Mouse (Mus musculus) CD4-positive helper T cell, adult 2 months (primary cell): Measurements from ENCODE around the gene Tmem8b.

Experiments used
- DNase-seq: peaks from one replicate; pipeline ENCODE4 v3.0.0-alpha.2; 2012; ENCODE audit warnings: low read depth, missing footprints, low spot score

Tmem8b gene

GRCm38 (mm10) chr4:43713652-43714219 is 45.0 kb downstream of the Tmem8b start:
- DNase-seq: no peak

DNA sequence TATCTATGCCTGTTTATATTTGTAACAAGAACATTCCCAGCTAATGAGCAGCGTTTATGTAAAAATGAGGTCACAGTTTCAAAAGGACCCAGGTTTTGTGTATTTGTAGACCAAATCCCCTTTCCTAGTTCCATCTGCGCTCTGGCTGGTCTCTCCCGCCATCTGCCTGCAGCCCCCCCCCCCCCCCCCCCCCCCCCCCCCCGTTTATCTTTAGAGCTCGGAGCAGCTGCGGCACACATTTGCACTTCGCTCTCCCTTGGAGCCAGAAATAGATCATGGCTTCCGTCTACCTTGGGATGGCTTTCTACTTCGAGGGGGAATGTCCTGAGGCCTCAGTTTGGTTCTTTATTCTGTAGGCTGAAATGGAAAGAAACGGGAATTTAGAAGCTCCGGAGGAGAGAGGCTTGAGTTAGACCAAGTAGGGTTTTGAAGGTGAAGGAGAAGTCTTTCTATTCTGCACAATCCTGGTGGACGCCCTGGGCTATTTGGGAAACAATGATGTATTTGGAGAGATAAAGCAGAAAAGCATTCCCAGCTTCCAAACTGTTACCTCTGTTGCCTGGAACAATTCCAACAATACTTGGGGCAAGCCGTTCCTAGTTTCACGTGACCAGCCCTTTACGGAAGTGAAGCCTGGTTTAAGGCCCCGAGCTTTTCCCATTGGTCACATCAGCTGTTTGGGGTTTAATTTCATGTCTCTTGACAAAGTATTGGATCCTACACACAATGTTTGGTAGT is 51.9 kb downstream of the Tmem8b start:
- no peak for DNase-seq

GRCm38 (mm10) chr4:43722191-43722590 is 53.4 kb downstream of the Tmem8b start:
- DNase-seq: no peak

DNA sequence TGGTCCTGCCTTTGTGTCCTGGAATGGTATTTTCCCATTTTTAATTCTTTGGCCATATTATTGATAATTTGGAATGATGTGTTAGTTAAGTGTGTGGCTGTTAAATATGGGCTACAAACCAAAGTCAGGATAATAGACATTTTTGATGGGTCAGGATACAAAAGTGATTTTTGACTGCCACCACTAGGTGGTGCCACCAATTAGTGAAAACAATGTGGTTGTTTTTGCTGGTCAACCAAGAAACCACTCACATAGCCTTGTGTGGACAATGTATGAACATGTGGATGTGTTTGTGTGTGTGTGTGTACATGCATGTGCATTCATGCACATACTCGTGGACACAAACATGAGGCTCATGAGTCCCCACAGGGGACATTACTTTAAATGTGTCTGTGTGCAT is 56.0 kb downstream of the Tmem8b start:
- peak; percentile 21 for DNase-seq

DNA sequence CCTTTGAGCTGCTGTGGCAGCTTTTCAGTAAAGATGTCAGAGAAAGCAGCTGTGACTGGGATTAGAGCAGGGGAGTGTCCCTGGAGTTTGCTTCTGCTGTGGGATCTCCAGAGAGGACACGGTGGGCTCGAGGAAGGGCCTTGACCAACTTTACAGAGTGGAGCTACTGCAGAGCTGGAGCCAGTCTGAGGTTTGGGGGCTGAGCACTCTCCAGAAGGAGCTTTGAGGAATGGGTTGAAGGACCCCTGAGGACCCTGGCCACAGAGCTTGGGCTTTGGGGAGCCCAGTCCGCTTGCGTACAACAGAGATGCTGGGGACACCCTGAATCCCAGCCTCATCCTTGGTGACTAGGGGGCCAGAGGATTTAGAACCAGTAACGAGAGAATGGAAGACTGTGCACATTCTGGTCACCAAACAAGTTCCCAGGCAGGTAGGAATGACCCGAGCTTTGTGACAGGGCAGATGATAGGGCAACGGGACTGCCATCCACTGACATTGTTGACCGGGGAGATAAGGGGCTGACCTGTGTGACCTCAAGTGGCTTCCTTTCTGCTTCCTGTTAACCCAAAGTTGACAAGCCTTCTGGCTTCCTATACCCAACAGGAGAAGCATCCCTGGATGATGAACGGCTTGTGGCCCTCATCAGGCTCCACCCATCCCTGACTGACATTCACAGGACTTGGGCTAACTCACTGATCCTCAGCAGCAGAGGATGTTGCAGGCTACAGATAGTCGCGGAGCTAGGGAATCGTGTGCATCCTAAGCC is 57.6 kb downstream of the Tmem8b start:
- DNase-seq: no peak

DNA sequence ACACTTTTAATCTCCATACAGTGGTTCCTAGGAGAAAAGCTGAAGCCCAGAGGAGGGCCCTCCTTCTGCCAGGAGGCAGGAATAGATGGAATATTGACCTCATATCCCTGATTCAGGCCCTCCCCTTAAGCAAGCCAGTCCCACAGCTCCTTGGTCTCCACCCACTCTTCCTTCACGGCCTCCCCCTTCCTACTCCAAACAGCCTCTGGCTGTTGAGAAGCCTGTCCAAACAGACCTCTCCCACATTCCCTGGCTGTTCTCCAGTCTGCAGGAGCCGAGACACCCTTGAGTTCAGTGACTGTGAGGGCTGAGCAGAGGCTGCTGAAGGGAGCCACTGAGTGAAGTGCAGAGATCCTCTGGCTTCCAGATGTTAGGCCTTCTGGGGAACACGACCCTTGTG is 58.2 kb downstream of the Tmem8b start, which contains the start of gene Hrct1:
Gene Hrct1, plus strand, starts transcription at position 194 of the 400 bp plus-strand sequence.
- DNase-seq: no peak

DNA sequence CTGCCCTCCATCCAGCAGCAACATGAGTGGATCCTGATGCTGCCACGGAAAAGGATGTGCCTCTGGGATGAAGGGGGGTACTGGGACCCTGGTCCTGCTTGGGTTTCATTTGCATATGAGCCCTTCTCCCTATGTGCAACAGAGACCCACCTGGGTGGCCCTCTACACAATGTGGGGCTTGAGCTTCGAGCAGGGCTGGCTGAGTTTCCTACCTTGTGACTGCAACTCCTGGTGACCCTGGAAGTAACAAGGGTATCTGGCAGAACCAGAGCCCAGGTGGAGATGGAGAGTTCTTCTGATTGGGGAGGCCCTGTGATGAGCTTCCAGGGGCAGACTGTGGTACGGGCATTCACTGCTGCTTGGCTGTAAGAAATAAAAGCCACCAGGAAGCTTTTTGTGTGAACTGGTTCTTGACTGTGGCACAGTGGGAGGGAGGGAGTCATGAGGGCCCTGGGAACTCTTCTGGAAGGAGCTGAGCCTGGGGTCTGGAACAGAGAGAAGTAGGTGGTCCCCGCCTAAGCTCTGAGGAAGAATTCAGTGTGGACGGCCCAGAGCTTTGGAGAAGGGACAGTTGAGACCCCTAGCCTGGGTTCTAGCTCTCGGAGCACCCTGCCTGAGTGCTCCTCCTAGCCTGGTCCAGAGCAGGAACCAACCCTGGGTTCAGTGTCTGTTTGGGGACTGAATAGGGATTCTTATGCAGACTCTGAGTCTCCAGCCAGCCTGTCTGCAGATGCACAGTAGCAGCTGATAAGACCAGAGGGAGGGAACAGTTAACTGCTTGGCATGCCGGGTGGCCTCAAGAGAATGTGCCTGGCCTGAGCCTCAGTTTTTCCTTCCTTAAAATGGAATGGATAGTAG is 59.2 kb downstream of the Tmem8b start:
- no peak for DNase-seq

DNA sequence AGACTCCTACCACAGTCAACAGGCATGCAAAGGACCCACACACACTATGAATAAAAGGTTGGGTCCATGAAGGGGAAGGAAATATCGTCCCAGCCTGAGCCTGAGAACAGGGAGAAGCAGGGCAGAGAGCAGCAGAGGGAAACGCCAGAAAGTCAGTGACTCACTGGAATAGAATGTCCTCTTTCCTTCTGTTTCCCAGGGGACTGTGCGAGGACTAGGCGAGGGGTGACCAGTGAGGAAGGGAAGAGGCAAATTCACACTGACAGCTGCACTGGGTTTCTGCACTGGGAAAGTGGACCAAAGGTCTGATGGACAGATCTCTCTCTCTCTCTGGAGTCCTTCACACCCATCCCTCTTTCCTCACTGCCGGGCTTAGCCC is 59.8 kb downstream of the Tmem8b start:
- DNase-seq: no peak

DNA sequence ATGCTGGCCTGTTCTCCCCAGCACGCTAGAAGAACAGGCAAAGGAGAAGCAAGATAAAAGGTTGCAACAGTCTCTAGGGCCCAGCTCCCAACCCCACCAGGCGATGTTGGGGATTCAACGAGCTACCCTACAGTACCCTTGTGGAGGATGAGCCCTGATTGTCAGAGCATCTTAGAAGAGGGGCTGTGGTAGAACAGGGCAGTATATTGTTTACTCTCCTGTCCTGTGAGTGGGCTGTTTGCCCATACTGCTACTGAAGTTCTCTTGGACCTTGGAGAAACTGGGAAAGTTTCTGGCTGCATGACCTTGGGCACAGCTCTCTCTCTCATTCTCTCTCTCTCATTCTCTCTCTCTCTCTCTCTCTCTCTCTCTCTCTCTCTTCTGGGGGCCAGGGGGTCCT is 60.4 kb downstream of the Tmem8b start:
- no peak for DNase-seq

DNA sequence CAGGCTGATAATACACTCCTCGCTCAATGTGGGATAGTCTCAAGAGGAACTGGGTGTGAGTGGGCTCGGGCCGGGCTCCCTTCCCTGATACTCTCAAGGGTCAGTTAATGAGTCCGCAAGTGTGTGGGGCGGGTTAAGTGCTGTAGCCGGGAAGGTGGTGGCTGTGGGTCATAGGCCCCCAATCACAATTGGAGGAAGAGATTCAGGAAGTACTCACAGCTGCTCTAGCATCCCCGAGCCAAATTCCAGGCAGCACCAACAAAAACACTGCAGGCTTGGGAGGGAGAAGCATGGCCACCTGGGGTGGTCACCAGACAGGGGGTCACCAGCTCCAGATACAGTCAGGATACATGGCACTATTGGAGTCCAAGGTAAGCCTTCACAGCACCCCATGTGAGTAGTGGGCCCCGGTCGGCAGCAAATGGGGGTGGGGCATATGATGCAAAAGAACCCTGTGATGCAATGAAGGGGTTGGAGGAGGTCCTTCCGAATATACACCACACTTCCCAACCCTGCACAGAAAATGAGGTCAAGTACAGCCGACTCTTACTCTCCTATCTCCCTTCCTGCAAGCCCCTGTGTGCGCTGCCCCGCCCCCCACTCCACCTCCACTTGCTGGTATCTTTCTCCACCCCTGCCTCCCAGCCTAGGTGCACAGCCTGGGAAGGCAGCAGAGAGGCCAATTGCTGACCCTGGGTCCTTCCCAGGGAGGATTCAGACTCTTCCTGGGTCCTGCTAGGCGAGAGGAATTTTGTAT is 61.2 kb downstream of the Tmem8b start, which contains the start of gene Spaar:
Gene Spaar, plus strand, starts transcription at position 241 of the 757 bp plus-strand sequence.
- DNase-seq: no peak

DNA sequence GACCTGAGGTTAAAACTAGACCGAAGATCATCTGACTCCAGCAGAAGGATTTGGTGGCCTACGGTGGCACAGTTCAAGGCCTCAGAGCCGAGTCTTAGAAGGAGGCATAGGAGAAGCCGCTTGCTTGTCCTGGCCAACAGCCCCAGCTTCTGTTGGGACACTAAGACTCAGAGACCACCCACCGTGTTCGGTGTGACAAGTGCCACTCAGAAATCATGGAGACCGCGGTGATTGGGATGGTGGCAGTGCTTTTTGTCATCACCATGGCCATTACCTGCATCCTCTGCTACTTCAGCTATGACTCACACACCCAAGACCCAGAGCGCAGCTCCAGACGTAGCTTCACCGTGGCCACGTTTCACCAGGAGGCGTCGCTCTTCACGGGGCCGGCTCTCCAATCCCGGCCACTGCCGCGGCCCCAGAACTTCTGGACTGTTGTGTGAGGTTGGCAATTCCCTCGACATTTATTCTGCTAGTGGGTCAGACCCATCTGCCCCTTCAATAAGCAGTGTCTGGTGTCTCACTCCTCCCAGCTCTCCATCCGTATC is 62.1 kb downstream of the Tmem8b start:
- no peak for DNase-seq

DNA sequence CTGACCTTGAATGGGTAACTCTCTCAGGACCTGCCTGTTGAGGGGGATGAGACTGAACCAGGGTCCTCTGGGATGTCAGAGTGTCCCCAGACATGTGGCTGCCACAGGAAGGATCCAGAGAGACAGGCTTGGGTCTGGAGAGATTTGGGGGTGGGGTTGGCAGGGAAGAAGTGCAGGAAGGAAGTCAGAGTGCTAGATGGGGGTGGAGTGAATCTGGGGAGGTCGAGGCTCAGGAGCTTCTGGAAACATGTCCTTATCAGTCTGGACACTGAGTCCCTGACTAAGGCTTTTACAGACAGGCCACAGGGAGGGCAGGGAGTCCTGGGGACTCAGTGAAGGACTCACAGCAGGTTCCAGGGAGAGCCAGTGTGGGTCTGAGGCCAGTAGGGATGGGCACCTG is 63.4 kb downstream of the Tmem8b start:
- DNase-seq: no peak

DNA sequence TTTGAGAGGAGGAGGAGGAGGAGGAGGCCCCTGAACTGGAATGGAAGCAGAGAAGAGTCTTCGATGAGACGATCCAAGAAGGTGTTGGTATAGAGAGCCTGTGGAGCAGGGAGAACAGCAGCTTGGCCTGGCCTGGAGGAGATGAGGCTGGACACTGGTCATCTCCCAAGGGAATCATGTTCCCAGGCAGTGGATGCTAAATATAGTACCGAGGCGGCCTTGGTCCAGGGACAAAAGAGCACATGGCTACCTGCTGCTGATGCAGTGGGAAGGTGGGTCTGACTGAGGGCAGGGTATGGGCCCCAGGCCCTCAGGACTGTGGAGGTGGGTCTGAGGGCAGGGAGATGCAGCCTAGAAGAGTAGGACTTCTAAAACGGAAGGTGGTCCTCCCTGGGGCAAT is 64.4 kb downstream of the Tmem8b start:
- no peak for DNase-seq

DNA sequence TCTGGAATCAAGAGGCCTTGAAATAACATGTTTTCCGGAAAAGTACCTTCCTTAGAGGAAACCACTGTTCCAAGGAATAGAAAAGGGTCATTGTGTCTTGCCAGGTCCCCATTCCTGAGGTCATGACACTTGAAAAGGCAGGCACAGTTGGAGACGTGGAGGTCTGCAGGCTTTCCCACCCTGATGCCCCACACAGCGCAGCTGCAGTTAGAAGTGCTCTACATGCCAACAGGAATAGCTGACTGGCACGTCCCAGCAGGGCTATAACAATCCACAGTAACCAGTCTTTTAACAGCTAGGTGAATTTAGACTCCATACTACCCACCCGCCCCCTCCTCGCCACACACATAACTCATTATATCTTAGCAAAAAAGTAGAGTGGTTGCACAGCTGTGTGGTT is 68.4 kb downstream of the Tmem8b start:
- DNase-seq: no peak

DNA sequence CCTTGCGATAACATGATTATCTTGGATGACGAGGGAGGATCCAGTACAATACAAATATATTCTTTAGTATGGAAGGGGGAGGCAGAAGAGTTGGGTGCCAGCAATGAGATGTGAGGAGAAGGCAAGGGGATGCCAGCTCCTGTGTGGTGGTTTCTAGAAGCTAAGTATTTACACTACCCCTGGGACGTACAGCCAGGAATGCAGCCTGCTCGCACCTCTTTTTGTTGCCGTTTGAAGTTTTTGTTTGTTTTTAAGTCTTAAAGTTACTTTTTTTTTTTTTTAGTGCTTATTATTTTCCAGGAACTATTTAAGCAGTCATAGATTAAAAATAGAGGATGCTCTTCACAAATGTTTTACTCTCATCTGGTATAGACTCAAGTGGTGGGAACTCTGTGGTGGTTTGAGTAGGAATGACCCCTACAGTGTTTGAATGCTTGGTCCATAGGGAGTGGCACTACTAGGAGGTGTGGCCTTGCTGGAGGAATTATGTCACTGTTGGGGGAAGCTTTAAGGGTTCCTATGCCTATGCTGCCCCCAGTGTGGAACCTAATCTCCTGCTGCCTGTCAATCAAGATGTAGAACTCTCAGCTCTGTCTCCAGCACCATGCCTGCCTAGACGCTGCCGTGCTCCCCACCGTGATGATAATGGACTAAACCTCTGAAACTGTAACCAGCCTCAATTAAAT is 70.4 kb downstream of the Tmem8b start:
- no peak for DNase-seq

DNA sequence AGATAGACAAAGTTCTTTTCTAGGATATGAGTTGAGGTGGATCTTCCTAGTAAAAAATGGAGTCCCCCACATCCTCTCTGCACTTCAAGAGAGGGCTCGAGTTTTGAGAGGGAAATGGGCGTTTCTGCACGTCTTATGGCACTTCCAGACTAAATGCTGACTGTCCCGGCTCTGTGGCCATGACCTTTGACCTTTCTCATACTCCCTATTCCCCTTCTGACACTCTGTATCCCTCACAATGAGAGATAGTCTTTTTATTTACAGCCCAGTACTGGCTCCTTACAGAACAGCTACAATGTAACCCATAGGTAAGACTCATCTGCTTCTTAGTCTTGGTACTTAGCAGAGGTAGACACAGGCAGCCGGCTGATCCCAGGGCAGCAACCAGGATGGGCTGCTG is 72.8 kb downstream of the Tmem8b start:
- no peak for DNase-seq
